Mouse (Mus musculus): ENCODE results near the gene Ptpru. TPM values are rescaled to one million over a fixed set of nuclear protein-coding genes. Genes with fewer than 3 reads are reported as not detected.

Gene Ptpru
- polyA plus RNA-seq, 1 experiment from 2014 or later: 5.0 TPM

DNA sequence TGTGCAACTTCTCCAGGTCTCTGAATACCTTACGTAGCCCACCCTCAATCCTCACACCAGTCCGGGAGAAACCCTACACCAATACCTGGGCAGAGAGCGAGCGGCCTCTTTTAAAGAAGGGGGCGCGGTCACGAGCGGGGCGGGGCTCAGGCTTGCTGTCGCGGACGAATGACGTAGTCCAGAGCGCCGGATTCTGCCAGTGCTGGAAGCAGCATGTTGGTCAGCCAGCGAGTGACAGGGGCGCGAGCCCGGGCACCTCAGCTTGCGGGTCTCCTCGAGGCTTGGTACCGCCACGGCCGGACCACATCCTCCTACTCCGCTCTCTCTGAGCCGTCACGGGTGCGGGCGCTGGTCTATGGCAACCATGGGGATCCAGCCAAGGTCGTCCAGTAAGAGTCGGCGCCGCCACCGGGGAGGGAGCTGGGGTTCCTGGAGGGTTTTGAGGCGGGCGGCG lies 5.2 kb upstream of the Ptpru start, which contains the start of gene Mecr:
Gene Mecr, plus strand, starts transcription at position 181 of the 454 bp plus-strand sequence.
- Histone ChIP-seq H3K4me2 (ENCODE audit: low read depth, low read length) (peak within 1 kb of the TSS; percentile 89), H3K4me3 (ENCODE audit: low read depth, low read length) (peak within 1 kb of the TSS; percentile 94), H3K27ac (ENCODE audit: low read length) (no peak within 1 kb of the TSS), H3K9me3 (replicated peaks; ENCODE audit: control insufficient read depth, low read length) (no peaks in the 10 kb centered on the region), H3K4me1 (ENCODE audit: control insufficient read depth, low read depth, low read length) (peaks cover 16% of the 10 kb centered on the region), H3K36me3 (ENCODE audit: control insufficient read depth, insufficient read depth) (no peaks in the 10 kb centered on the region), H3K27me3 (ENCODE audit: control insufficient read depth, insufficient read depth, low read depth, low read length) (peaks cover 26% of the 10 kb centered on the region), H3K9ac (ENCODE audit: low read depth, low read length) (peak within 1 kb of the TSS; percentile 84)
- ATAC-seq (ENCODE audit: low read depth): peak; percentile 89
- WGBS (ENCODE audit: insufficient replicate concordance): 0% methylated on average over 37 of the region's 37 CpGs

DNA sequence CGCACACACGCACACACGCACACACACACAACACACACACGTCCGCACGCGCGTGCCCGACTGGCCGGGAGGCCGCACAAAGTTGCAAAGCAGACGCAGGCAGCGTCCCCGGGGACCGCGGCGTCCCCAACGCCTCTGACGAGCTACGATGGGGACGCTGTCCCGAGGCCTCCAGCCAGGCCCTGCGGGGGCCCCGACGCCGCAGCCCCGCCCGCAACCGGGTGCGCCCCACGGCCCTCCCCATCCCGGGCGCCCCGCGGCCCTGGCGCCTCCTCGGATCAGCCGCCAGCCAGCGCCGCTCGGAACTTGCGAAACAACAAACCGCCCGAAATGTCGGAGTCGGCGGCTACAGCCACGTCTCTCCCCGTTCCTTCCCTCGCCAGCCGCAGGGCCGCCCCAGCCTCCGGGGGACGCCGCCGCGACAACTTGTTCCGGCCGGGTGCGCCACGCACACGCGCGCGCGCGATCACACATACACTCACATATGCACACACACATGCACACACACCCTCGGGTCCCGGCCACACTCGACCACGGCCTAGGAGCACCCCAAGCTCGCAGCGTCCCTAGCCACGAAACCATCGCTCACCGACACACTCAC lies 1.1 kb downstream of the Ptpru start:
- WGBS (ENCODE audit: insufficient replicate concordance): under 1% methylated on average over 68 of the region's 76 CpGs
- H3K4me2 ChIP-seq (ENCODE audit: low read depth, low read length): peak overlapping the region; percentile 94
- 0 out of 2 replicates have a peak, but pooled peaks have one; percentile 31 for ATAC-seq (ENCODE audit: low read depth)
- H3K27me3 ChIP-seq (ENCODE audit: control insufficient read depth, insufficient read depth, low read depth, low read length): peaks cover 66% of the 10 kb centered on the region
- peaks cover 41% of the 10 kb centered on the region for H3K4me1 ChIP-seq (ENCODE audit: control insufficient read depth, low read depth, low read length)
- H3K4me3 ChIP-seq (ENCODE audit: low read depth, low read length): peak overlapping the region; percentile 70
- no peak overlapping the region for H3K27ac ChIP-seq (ENCODE audit: low read length)
- H3K36me3 ChIP-seq (ENCODE audit: control insufficient read depth, insufficient read depth): no peaks in the 10 kb centered on the region
- peak overlapping the region; percentile 72 for H3K9ac ChIP-seq (ENCODE audit: low read depth, low read length)
- H3K9me3 ChIP-seq (replicated peaks; ENCODE audit: control insufficient read depth, low read length): no peaks in the 10 kb centered on the region

DNA sequence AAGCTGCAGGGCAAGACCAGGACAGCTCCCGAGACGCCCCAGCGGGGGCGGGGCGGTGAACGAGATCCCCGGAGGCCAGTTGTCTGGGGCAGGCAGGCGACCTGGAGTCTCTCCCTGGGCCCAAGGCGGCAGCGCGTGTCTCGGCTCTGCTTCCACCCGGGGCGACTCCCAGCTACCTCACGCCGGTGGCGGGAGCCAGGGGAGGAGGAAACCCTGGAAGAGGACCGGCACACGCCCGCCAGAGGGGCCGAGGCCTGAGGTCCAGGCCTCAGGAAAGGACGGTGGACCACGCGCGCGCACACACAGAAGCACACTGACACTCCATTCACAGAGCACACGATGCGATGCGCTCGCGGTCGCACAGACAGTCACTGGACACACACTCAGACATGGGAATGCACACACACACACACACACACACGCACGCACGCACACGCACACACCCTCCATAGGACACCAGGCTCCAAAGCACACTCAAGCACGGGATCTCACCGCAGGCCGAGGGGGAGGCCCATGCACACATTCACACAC lies 1.7 kb downstream of the Ptpru start:
- H3K27me3 ChIP-seq (ENCODE audit: control insufficient read depth, insufficient read depth, low read depth, low read length): peaks cover 62% of the 10 kb centered on the region
- H3K4me3 ChIP-seq (ENCODE audit: low read depth, low read length): peak overlapping the region; percentile 70
- no peak overlapping the region for H3K27ac ChIP-seq (ENCODE audit: low read length)
- H3K9ac ChIP-seq (ENCODE audit: low read depth, low read length): peak overlapping the region; percentile 72
- 3% methylated on average over 39 of the region's 39 CpGs for WGBS (ENCODE audit: insufficient replicate concordance)
- no peaks in the 10 kb centered on the region for H3K9me3 ChIP-seq (replicated peaks; ENCODE audit: control insufficient read depth, low read length)
- peak overlapping the region; percentile 94 for H3K4me2 ChIP-seq (ENCODE audit: low read depth, low read length)
- peaks cover 41% of the 10 kb centered on the region for H3K4me1 ChIP-seq (ENCODE audit: control insufficient read depth, low read depth, low read length)
- no peak for ATAC-seq (ENCODE audit: low read depth)
- H3K36me3 ChIP-seq (ENCODE audit: control insufficient read depth, insufficient read depth): no peaks in the 10 kb centered on the region

DNA sequence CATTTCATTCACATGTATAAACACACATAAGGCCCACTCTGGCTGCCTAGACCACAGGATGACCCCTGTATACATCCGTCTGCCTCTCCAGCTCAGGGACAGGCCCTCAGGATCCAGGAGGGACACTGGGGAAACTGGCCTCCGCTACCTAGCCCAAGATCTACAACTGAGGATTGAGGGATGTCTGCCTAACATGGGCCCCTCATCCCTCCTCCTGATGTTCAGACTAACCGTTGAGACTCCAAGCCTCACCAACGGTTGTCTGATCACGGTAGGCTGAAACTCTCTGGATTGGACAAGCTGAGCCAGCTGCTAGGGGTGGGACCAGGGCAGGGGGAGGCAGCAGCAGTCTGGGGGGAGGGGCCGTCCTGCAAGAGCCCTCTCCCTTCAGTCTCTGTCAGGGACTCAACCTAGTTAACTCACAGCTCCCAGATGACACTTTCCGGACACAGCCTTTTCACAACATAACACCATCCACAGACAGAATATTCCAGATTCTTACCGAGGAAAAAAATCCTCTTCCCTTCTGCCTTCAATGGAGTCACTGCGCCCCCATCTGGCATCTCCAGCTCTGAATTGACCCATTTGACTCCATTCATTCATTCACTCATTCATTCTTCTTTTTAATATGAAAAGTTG lies 4.0 kb downstream of the Ptpru start:
- H3K36me3 ChIP-seq (ENCODE audit: control insufficient read depth, insufficient read depth): no peaks in the 10 kb centered on the region
- no peaks in the 10 kb centered on the region for H3K9me3 ChIP-seq (replicated peaks; ENCODE audit: control insufficient read depth, low read length)
- H3K27me3 ChIP-seq (ENCODE audit: control insufficient read depth, insufficient read depth, low read depth, low read length): peaks cover 47% of the 10 kb centered on the region
- ATAC-seq (ENCODE audit: low read depth): no peak
- no peak overlapping the region for H3K4me3 ChIP-seq (ENCODE audit: low read depth, low read length)
- 24% methylated on average over 9 of the region's 9 CpGs for WGBS (ENCODE audit: insufficient replicate concordance)
- peaks cover 60% of the 10 kb centered on the region for H3K4me1 ChIP-seq (ENCODE audit: control insufficient read depth, low read depth, low read length)
- peak overlapping the region; percentile 41; the same call in 1 of the 2 replicates for H3K27ac ChIP-seq (ENCODE audit: low read length)
- H3K9ac ChIP-seq (ENCODE audit: low read depth, low read length): no peak overlapping the region
- H3K4me2 ChIP-seq (ENCODE audit: low read depth, low read length): no peak overlapping the region

DNA sequence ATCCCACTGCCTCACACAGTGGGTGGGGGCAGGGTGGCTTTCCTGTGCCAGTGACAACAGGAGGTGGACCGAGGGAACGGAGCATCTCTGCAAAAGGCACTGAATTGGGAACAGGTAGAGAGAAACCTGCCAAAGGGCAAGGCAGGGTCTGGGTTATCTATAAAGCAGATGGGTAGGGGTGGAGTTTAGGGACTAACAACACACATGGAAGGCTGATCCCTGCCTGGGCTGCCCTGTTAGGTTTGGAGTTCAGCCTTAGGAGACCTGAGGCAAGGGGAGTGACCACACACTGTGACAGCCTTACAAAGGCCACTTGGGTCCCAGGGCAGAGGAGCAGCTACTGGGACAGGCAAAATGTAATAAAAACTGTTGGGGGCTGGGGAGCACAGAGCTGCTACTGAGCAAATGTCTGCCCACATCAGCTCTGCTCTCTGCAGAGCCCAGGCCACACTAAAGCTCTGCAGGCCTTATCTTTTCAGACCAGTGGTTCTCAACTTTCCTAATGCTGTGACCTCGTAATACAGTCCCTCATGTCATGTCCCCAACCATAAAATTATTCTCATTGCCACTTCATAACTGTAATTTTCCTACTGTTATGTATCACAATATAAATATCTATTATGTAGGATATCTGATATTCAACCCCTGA lies 5.2 kb downstream of the Ptpru start:
- H3K36me3 ChIP-seq (ENCODE audit: control insufficient read depth, insufficient read depth): no peaks in the 10 kb centered on the region
- ATAC-seq (ENCODE audit: low read depth): peak; percentile 27; the same call in 1 of the 2 replicates
- no peaks in the 10 kb centered on the region for H3K9me3 ChIP-seq (replicated peaks; ENCODE audit: control insufficient read depth, low read length)
- peaks cover 67% of the 10 kb centered on the region for H3K4me1 ChIP-seq (ENCODE audit: control insufficient read depth, low read depth, low read length)
- H3K27me3 ChIP-seq (ENCODE audit: control insufficient read depth, insufficient read depth, low read depth, low read length): peaks cover 35% of the 10 kb centered on the region
- no peak overlapping the region; the same call in 1 of the 2 replicates for H3K9ac ChIP-seq (ENCODE audit: low read depth, low read length)
- 0 out of 2 replicates have a peak overlapping the region, but pooled peaks have one; percentile 10 for H3K4me2 ChIP-seq (ENCODE audit: low read depth, low read length)
- H3K4me3 ChIP-seq (ENCODE audit: low read depth, low read length): no peak overlapping the region
- WGBS (ENCODE audit: insufficient replicate concordance): 28% methylated on average over 3 of the region's 3 CpGs
- peak overlapping the region; percentile 42; the same call in 1 of the 2 replicates for H3K27ac ChIP-seq (ENCODE audit: low read length)

DNA sequence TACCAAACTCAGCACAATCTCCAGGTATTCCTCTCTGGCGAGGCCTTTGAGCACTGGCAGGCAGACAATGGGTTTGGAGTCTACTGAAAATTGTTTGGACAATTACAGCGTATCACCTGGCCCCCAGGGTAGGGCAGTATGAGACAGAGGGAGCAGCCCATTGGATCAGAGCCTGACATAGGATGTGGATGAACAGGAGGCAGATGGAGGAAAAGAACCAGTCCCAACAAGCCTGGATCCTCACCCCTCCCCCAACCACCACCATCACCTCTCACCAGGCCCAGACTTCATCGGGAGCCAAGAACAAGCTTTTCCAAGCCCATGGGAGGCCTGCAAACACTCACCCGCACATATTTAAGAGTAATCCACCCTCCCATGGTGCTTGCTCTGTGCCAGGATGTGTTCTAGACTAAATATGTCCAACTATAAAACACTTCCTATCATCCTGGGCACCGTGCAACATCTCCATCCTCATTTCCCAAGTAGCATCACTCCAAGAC lies 6.5 kb downstream of the Ptpru start:
- Histone ChIP-seq H3K9ac (ENCODE audit: low read depth, low read length) (no peak overlapping the region), H3K4me1 (ENCODE audit: control insufficient read depth, low read depth, low read length) (peaks cover 56% of the 10 kb centered on the region), H3K9me3 (replicated peaks; ENCODE audit: control insufficient read depth, low read length) (no peaks in the 10 kb centered on the region), H3K36me3 (ENCODE audit: control insufficient read depth, insufficient read depth) (no peaks in the 10 kb centered on the region), H3K27ac (ENCODE audit: low read length) (no peak overlapping the region), H3K4me2 (ENCODE audit: low read depth, low read length) (no peak overlapping the region), H3K27me3 (ENCODE audit: control insufficient read depth, insufficient read depth, low read depth, low read length) (peaks cover 22% of the 10 kb centered on the region), H3K4me3 (ENCODE audit: low read depth, low read length) (no peak overlapping the region)
- no peak for ATAC-seq (ENCODE audit: low read depth)
- WGBS (ENCODE audit: insufficient replicate concordance): 66% methylated on average over 5 of the region's 5 CpGs

DNA sequence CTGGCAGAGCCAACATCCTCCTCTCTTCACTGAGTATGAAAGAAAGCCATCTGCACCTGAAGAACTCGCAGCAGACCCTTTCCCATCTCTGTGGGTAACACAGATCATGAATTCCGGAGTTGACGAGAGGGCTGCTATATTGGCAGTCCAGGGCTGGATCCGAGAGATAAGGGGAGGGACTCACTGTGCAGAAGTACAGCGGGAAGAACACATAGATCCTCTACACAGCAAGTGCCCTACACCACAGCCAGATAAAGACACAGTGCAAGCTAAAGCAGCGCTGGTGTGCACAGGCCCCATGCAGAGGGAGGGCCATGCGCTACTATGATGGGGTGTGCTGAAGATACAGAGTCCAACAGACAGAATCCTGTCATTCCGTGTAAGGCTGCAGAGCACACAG lies 9.0 kb downstream of the Ptpru start:
- Histone ChIP-seq H3K27ac (ENCODE audit: low read length) (peak overlapping the region; percentile 85), H3K36me3 (ENCODE audit: control insufficient read depth, insufficient read depth) (no peaks in the 10 kb centered on the region), H3K9ac (ENCODE audit: low read depth, low read length) (peak overlapping the region; percentile 26), H3K27me3 (ENCODE audit: control insufficient read depth, insufficient read depth, low read depth, low read length) (no peaks in the 10 kb centered on the region), H3K9me3 (replicated peaks; ENCODE audit: control insufficient read depth, low read length) (no peaks in the 10 kb centered on the region), H3K4me2 (ENCODE audit: low read depth, low read length) (peak overlapping the region; percentile 42), H3K4me1 (ENCODE audit: control insufficient read depth, low read depth, low read length) (peaks cover 49% of the 10 kb centered on the region), H3K4me3 (ENCODE audit: low read depth, low read length) (peak overlapping the region; percentile 9; the same call in 1 of the 2 replicates)
- ATAC-seq (ENCODE audit: low read depth): peak; percentile 91
- WGBS (ENCODE audit: insufficient replicate concordance): 25% methylated on average over 8 of the region's 8 CpGs

DNA sequence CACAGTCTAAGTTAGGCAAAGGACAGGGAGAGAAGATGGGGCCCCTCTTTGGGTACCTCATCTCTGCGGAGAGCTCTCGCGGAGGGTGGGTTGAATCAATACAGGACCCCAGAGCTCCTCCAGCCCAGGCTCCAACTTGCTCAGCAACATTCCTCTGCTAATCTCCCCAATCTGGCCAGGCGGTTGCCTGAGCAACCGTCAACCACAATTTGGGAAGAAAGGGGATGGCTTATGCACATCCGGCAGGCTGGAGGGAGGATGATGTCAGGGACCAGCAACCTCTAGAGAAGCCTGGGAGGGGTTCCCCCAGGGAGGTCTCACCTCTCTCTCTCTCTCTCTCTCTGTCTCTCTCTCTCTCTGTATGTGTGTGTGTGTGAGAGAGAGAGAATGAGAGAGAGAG lies 11.2 kb downstream of the Ptpru start:
- no peak overlapping the region for H3K4me2 ChIP-seq (ENCODE audit: low read depth, low read length)
- H3K36me3 ChIP-seq (ENCODE audit: control insufficient read depth, insufficient read depth): no peaks in the 10 kb centered on the region
- H3K9me3 ChIP-seq (replicated peaks; ENCODE audit: control insufficient read depth, low read length): no peaks in the 10 kb centered on the region
- H3K9ac ChIP-seq (ENCODE audit: low read depth, low read length): no peak overlapping the region
- no peak overlapping the region for H3K4me3 ChIP-seq (ENCODE audit: low read depth, low read length)
- no peak for ATAC-seq (ENCODE audit: low read depth)
- H3K4me1 ChIP-seq (ENCODE audit: control insufficient read depth, low read depth, low read length): peaks cover 44% of the 10 kb centered on the region
- 22% methylated on average over 6 of the region's 6 CpGs for WGBS (ENCODE audit: insufficient replicate concordance)
- no peaks in the 10 kb centered on the region for H3K27me3 ChIP-seq (ENCODE audit: control insufficient read depth, insufficient read depth, low read depth, low read length)
- H3K27ac ChIP-seq (ENCODE audit: low read length): no peak overlapping the region
